Mouse (Mus musculus) mouse trophoblast stem cell (cell line): ENCODE data around the gene C1qbp.

ENCODE experiments used
- in situ Hi-C, 2 experiments: fragments of 300-500 bp; cut with MseI, MboI; formaldehyde crosslinking; loops; 2 replicates in 1 of 2; 3 replicates in 1 of 2; pipeline ENCODE4 v1.15.1; 2025

C1qbp gene

GRCm38 (mm10) chr11:70982557-70983228 is at the start of gene C1qbp:
TSS of gene C1qbp (minus strand) at chr11:70983026.
- in situ Hi-C loops, result no loop called here

- in situ Hi-C loops, result no loop called here
Measured at GRCm38 (mm10) chr11:71032070-71032469, 49.2 kb upstream of the C1qbp start.

GRCm38 (mm10) chr11:71029403-71030118 is 46.7 kb upstream of the C1qbp start:
- in situ Hi-C loops, result no loop called here

GRCm38 (mm10) chr11:71028280-71028679 is 45.5 kb upstream of the C1qbp start:
- in situ Hi-C loops, result no loop called here

GRCm38 (mm10) chr11:71019201-71020068 is 36.6 kb upstream of the C1qbp start, which contains the start of the genes Mis12 and Derl2:
TSS of gene Mis12 (plus strand) at chr11:71019611.
TSS of gene Derl2 (minus strand) at chr11:71019841.
- in situ Hi-C loops, result no loop called here

GRCm38 (mm10) chr11:71018416-71019200 is 35.8 kb upstream of the C1qbp start:
- in situ Hi-C loops, result no loop called here

GRCm38 (mm10) chr11:71017051-71017450 is 34.2 kb upstream of the C1qbp start:
- in situ Hi-C loops, result no loop called here

GRCm38 (mm10) chr11:71012743-71013142 is 29.9 kb upstream of the C1qbp start:
- in situ Hi-C loops, result no loop called here

- in situ Hi-C loops, result no loop called here
Measured at GRCm38 (mm10) chr11:71008321-71008720, 25.5 kb upstream of the C1qbp start.

GRCm38 (mm10) chr11:71007831-71008230 is 25.0 kb upstream of the C1qbp start:
- in situ Hi-C loops, result no loop called here

- in situ Hi-C loops, result no loop called here
Measured at GRCm38 (mm10) chr11:71007026-71007425, 24.2 kb upstream of the C1qbp start.

GRCm38 (mm10) chr11:71005046-71005445 is 22.2 kb upstream of the C1qbp start:
- in situ Hi-C loops, result no loop called here

- in situ Hi-C loops, result no loop called here
Measured at GRCm38 (mm10) chr11:71004316-71004773, 21.5 kb upstream of the C1qbp start, which contains the start of gene Dhx33. TSS of gene Dhx33 (minus strand) at chr11:71004437.

- in situ Hi-C loops, result no loop called here
Measured at GRCm38 (mm10) chr11:71003611-71004315, 20.9 kb upstream of the C1qbp start.

GRCm38 (mm10) chr11:71001167-71001566 is 18.3 kb upstream of the C1qbp start:
- in situ Hi-C loops, result no loop called here

GRCm38 (mm10) chr11:70982030-70982429 is 796 bp downstream of the C1qbp start:
- in situ Hi-C loops, result no loop called here

- in situ Hi-C loops, result no loop called here
Measured at GRCm38 (mm10) chr11:70980751-70981510, 1.9 kb downstream of the C1qbp start.

- in situ Hi-C loops, result no loop called here
Measured at GRCm38 (mm10) chr11:70980232-70980631, 2.6 kb downstream of the C1qbp start.

- in situ Hi-C loops, result no loop called here
Measured at GRCm38 (mm10) chr11:70977293-70977692, 5.5 kb downstream of the C1qbp start.

GRCm38 (mm10) chr11:70975193-70975592 is 7.6 kb downstream of the C1qbp start:
- in situ Hi-C loops, result no loop called here
